Mouse (Mus musculus): ENCODE data around the gene Cyp2d11. TPM values are rescaled to one million over a fixed set of nuclear protein-coding genes. Genes with fewer than 3 reads are reported as not detected.
"Not testable (repeated sequence)": the region's sequence is repeated elsewhere in the genome, so short reads cannot be mapped to it uniquely, and the experiment has no call there.

Gene Cyp2d11
- polyA plus RNA-seq, 1 experiment from 2014 or later: not detected

GRCm38 (mm10) chr15:82378261-82379180, 15.3 kb downstream of the Cyp2d11 start:
- 47% methylated on average over 15 of the region's 15 CpGs for WGBS

DNA sequence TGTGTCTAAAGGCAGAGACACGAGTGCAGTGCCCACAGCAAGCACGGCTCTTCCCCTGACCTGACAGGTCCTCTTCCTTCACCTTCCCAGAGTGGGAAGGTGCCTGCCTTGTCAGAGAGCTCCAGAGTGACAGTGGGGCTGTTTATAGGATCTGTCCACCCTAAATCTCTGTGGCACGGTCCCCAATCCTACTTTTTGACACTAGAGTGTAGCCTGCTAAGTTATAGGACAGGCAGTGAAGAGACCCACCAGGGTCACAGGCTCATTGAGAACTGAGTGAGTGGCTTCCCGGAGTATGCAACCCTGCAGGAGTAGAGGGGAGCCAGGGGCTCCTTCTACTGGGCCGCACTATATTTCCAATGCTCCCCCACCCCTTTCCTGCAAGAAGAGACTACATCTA, 16.1 kb downstream of the Cyp2d11 start:
- peaks cover 21% of the 10 kb centered on the region for H3K4me1 ChIP-seq (replicated peaks)
- H3K4me2 ChIP-seq: no peak overlapping the region
- no peak overlapping the region for H3K27ac ChIP-seq (replicated peaks)
- no peak overlapping the region for H3K4me3 ChIP-seq
- no peak overlapping the region for H3K9ac ChIP-seq
- no peaks in the 10 kb centered on the region for H3K36me3 ChIP-seq
- ATAC-seq (ENCODE audit: low read depth): no peak
- no peaks in the 10 kb centered on the region; the same call in 1 of the 2 replicates for H3K27me3 ChIP-seq
- WGBS: 77% methylated on average over 5 of the region's 5 CpGs
- H3K9me3 ChIP-seq: no peaks in the 10 kb centered on the region

More at GRCm38 (mm10) chr15:82378261-82379180, 15.3 kb downstream of the Cyp2d11 start:
- peaks cover 21% of the 10 kb centered on the region for H3K4me1 ChIP-seq (replicated peaks)
- H3K9ac ChIP-seq: no peak overlapping the region
- H3K9me3 ChIP-seq: no peaks in the 10 kb centered on the region
- no peak overlapping the region for H3K4me2 ChIP-seq
- no peak overlapping the region for H3K4me3 ChIP-seq
- no peak overlapping the region for H3K27ac ChIP-seq (replicated peaks)
- H3K36me3 ChIP-seq: no peaks in the 10 kb centered on the region
- no peaks in the 10 kb centered on the region; the same call in 1 of the 2 replicates for H3K27me3 ChIP-seq
- no peak for ATAC-seq (ENCODE audit: low read depth)

GRCm38 (mm10) chr15:82376393-82377138, 17.3 kb downstream of the Cyp2d11 start:
- H3K4me2 ChIP-seq: no peak overlapping the region
- no peaks in the 10 kb centered on the region; the same call in 1 of the 2 replicates for H3K27me3 ChIP-seq
- ATAC-seq (ENCODE audit: low read depth): no peak
- peaks cover 21% of the 10 kb centered on the region for H3K4me1 ChIP-seq (replicated peaks)
- H3K9me3 ChIP-seq: no peaks in the 10 kb centered on the region
- H3K27ac ChIP-seq (replicated peaks): 0 out of 2 replicates have a peak overlapping the region, but pooled peaks have one; percentile 14
- no peak overlapping the region for H3K4me3 ChIP-seq
- no peak overlapping the region for H3K9ac ChIP-seq
- no peaks in the 10 kb centered on the region for H3K36me3 ChIP-seq
- WGBS: 54% methylated on average over 17 of the region's 17 CpGs

- H3K27me3 ChIP-seq: no peaks in the 10 kb centered on the region; the same call in 1 of the 2 replicates
- H3K4me2 ChIP-seq: no peak overlapping the region
- H3K9me3 ChIP-seq: no peaks in the 10 kb centered on the region
- no peaks in the 10 kb centered on the region for H3K36me3 ChIP-seq
- ATAC-seq (ENCODE audit: low read depth): no peak
- no peak overlapping the region for H3K4me3 ChIP-seq
- peaks cover 20% of the 10 kb centered on the region for H3K4me1 ChIP-seq (replicated peaks)
- no peak overlapping the region for H3K27ac ChIP-seq (replicated peaks)
- no peak overlapping the region for H3K9ac ChIP-seq
- WGBS: 86% methylated on average over 9 of the region's 9 CpGs
These were observed 18.0 kb downstream of the Cyp2d11 start for GRCm38 (mm10) chr15:82375855-82376254.

DNA sequence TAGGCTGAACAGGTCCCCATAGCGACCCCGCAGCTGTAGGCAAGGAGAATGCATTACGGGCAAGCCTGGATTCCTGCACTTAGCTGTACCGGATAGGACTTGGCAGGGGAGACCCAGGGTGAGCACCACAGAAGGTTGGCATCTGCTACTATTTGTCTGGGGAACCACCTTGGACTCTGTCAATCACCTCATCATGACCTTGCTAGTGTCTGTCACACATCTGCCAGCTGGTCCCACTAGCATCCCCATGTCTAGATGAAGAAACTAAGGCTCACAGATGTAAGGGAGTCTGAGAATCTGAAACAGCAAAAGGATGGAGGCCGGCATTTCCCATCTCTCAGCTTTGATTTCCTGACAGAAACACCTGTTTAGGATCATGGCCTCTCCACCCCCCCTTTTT, 19.4 kb downstream of the Cyp2d11 start:
- no peaks in the 10 kb centered on the region for H3K27me3 ChIP-seq
- 78% methylated on average over 5 of the region's 5 CpGs for WGBS
- H3K4me1 ChIP-seq (replicated peaks): peaks cover 9% of the 10 kb centered on the region; the same call in 1 of the 2 replicates
- H3K9me3 ChIP-seq: no peaks in the 10 kb centered on the region
- no peak overlapping the region for H3K9ac ChIP-seq
- H3K4me3 ChIP-seq: no peak overlapping the region
- no peak overlapping the region for H3K27ac ChIP-seq (replicated peaks)
- no peak overlapping the region for H3K4me2 ChIP-seq
- H3K36me3 ChIP-seq: no peaks in the 10 kb centered on the region
- ATAC-seq (ENCODE audit: low read depth): no peak

- H3K4me2 ChIP-seq: no peak overlapping the region
These were observed 20.8 kb downstream of the Cyp2d11 start for GRCm38 (mm10) chr15:82372991-82373390.

DNA sequence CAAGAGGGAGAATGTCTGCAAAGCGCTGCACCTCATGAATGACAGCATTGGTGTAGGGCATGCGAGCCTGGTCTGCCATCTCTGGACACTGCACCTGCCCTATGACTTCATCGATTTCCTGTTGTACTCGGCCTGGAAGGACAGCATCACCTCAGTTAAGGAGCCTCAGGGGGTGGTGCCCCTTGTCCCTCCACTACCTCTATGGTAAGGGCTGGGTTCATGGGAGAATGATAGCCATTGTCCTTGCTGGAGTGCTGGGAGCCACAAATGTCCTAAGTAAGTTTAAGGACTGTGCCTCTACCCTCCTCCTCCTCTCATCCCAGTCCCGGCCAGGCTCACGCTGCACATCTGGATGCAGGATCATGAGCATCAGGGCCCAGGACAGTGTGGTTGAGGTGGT, 21.4 kb downstream of the Cyp2d11 start:
- Histone ChIP-seq H3K4me3 (no peak overlapping the region), H3K4me2 (no peak overlapping the region), H3K9me3 (no peaks in the 10 kb centered on the region), H3K9ac (no peak overlapping the region), H3K27me3 (no peaks in the 10 kb centered on the region), H3K4me1 (replicated peaks) (peaks cover 9% of the 10 kb centered on the region; the same call in 1 of the 2 replicates), H3K27ac (replicated peaks) (no peak overlapping the region), H3K36me3 (no peaks in the 10 kb centered on the region)
- WGBS: 86% methylated on average over 6 of the region's 6 CpGs
- ATAC-seq (ENCODE audit: low read depth): no peak

More at GRCm38 (mm10) chr15:82372991-82373390, 20.8 kb downstream of the Cyp2d11 start:
- Histone ChIP-seq H3K9me3 (no peaks in the 10 kb centered on the region), H3K36me3 (no peaks in the 10 kb centered on the region), H3K27me3 (no peaks in the 10 kb centered on the region), H3K4me1 (replicated peaks) (peaks cover 9% of the 10 kb centered on the region; the same call in 1 of the 2 replicates), H3K9ac (no peak overlapping the region), H3K4me3 (no peak overlapping the region), H3K27ac (replicated peaks) (no peak overlapping the region)
- WGBS: 89% methylated on average over 5 of the region's 5 CpGs
- ATAC-seq (ENCODE audit: low read depth): no peak

DNA sequence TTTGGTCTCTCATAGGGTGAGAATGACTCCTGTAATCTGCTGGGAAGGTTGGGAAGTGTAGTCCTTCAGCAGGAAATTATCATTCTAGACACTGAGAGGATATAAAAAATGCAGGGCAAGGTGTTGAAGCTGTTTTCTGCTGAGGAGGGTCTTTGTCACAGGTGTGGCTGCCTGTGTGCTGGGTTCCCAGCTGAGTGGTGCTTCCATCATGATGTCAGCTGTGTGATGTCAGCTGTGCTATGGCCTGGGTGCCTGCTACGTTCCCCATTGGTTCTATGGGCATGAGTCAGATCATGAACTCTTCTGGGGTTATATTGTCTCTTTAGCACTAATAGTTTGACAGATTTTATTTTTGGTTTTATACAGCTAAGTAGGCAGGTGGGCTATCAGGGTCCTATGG, 25.0 kb downstream of the Cyp2d11 start:
- no peak overlapping the region for H3K9ac ChIP-seq
- WGBS: 81% methylated on average over 1 of the region's 1 CpGs
- H3K9me3 ChIP-seq: no peaks in the 10 kb centered on the region
- H3K4me2 ChIP-seq: no peak overlapping the region
- H3K27ac ChIP-seq (replicated peaks): no peak overlapping the region
- no peaks in the 10 kb centered on the region for H3K4me1 ChIP-seq (replicated peaks)
- H3K27me3 ChIP-seq: no peaks in the 10 kb centered on the region
- no peaks in the 10 kb centered on the region for H3K36me3 ChIP-seq
- ATAC-seq (ENCODE audit: low read depth): no peak
- no peak overlapping the region for H3K4me3 ChIP-seq

DNA sequence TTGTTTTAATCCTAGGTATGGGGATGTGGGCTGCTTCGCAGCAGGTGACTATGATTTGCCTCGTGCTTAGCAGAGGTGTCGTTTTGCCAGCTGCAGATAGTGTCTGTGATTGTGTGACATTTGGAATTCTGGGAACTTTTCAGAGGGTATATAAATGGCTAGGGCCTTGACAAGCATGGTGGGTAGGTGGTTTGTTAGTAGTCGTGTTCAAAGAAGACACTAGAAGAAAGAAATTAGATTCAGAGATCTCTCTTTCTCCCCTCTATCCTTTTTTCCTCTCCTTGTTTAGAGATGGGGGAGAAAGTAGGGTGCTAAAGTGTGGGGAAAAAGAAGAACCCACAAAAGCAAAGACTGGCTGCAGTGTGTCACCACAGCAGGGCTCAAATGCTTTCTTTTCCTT, 25.7 kb downstream of the Cyp2d11 start:
- Histone ChIP-seq H3K9me3 (no peaks in the 10 kb centered on the region), H3K4me1 (replicated peaks) (no peaks in the 10 kb centered on the region), H3K4me2 (no peak overlapping the region), H3K4me3 (no peak overlapping the region), H3K36me3 (no peaks in the 10 kb centered on the region), H3K27me3 (no peaks in the 10 kb centered on the region), H3K27ac (replicated peaks) (no peak overlapping the region), H3K9ac (no peak overlapping the region)
- no peak for ATAC-seq (ENCODE audit: low read depth)
- 88% methylated on average over 4 of the region's 4 CpGs for WGBS

DNA sequence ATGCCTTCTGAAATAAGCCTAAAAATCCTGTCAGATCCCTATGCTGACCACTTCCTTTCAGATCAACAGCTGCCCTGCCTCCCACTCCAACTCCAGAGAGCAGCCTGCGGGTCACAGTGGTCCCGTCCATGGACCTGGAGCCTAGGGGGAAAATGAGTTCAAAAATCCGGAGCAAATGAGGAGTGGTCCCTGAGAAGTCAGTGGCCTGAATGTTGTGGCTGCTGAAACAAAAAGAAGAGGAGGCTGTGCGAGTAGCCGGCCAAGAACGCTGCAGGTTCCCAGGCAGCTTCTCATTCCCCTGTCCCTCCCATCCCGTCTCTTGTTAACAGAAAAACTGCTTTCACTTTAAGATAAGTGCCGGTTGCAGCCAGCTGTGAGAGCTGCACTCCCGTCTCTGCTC, 29.3 kb downstream of the Cyp2d11 start:
- 15% methylated on average over 6 of the region's 9 CpGs for WGBS
- H3K27me3 ChIP-seq: not testable (repeated sequence)

DNA sequence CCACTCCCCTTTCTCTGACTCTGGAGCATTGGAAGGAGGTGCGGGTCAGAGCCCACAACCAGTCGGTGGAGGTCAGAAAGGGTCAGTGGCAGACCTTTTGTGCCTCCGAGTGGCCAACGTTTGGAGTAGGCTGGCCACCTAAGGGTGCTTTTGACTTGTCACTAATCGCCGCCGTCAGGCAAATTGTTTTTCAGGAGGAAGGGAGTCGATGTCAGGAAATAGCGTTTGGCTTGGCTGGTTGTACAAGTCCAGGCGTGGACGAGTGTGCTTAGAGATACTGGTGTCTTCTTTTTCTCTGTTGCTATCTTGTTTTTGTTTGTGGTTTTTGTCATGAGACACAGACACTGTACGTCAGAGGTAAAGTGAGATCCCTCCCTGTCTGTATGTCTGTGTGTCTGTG, 30.0 kb downstream of the Cyp2d11 start:
- not testable (repeated sequence) for H3K4me3 ChIP-seq; H3K9ac ChIP-seq; H3K27me3 ChIP-seq; H3K27ac ChIP-seq (replicated peaks); ATAC-seq (ENCODE audit: low read depth); H3K36me3 ChIP-seq; H3K4me2 ChIP-seq; H3K9me3 ChIP-seq; H3K4me1 ChIP-seq (replicated peaks)
- 83% methylated on average over 8 of the region's 12 CpGs for WGBS

More for the DNA sequence above, 29.3 kb downstream of the Cyp2d11 start:
- not testable (repeated sequence) for H3K27ac ChIP-seq (replicated peaks); H3K9ac ChIP-seq; H3K4me3 ChIP-seq; H3K9me3 ChIP-seq; H3K36me3 ChIP-seq; H3K4me2 ChIP-seq; H3K4me1 ChIP-seq (replicated peaks); ATAC-seq (ENCODE audit: low read depth)

- no peaks in the 10 kb centered on the region for H3K4me1 ChIP-seq (replicated peaks)
- no peaks in the 10 kb centered on the region for H3K36me3 ChIP-seq
- ATAC-seq (ENCODE audit: low read depth): no peak
- no peak overlapping the region for H3K4me3 ChIP-seq
- no peaks in the 10 kb centered on the region for H3K27me3 ChIP-seq
- WGBS: 82% methylated on average over 4 of the region's 4 CpGs
- no peaks in the 10 kb centered on the region for H3K9me3 ChIP-seq
- H3K4me2 ChIP-seq: no peak overlapping the region
- no peak overlapping the region for H3K27ac ChIP-seq (replicated peaks)
- H3K9ac ChIP-seq: no peak overlapping the region
These were observed 31.6 kb downstream of the Cyp2d11 start for GRCm38 (mm10) chr15:82362234-82362633.

Measured in neural tube, embryonic 13.5 days (tissue).